Mouse (Mus musculus): ENCODE results near the gene Cda. TPM values are rescaled to one million over a fixed set of nuclear protein-coding genes. Genes with fewer than 3 reads are reported as not detected.

Gene Cda
- polyA plus RNA-seq, 1 experiment, result 2.9 TPM

GRCm38 (mm10) chr4:138395971-138396645, 28.3 kb upstream of the Cda start, which contains the start of gene Fam43b:
Gene Fam43b, minus strand, starts transcription at chr4:138396528.
- Histone ChIP-seq H3K4me1 (ENCODE audit: control insufficient read depth, insufficient read depth, low read length) (peaks cover 4% of the 10 kb centered on the region), H3K27ac (ENCODE audit: insufficient read depth, low read length) (peak within 1 kb of the TSS; percentile 82), H3K4me3 (ENCODE audit: insufficient read depth, low read length) (peak within 1 kb of the TSS; percentile 93)
- peak; percentile 96 for TF ChIP-seq POLR2A (IDR thresholded peaks at IDR 0.05; ENCODE audit: extremely low read depth, insufficient read depth, low read length)
- TF ChIP-seq CTCF (IDR thresholded peaks at IDR 0.05; ENCODE audit: extremely low read depth, insufficient read depth, low read length), result no peak

- TF ChIP-seq CTCF (IDR thresholded peaks at IDR 0.05; ENCODE audit: extremely low read depth, insufficient read depth, low read length), result no peak
- no peak for TF ChIP-seq POLR2A (IDR thresholded peaks at IDR 0.05; ENCODE audit: extremely low read depth, insufficient read depth, low read length)
- peak overlapping the region; percentile 93 for H3K4me3 ChIP-seq (ENCODE audit: insufficient read depth, low read length)
- peaks cover 6% of the 10 kb centered on the region for H3K4me1 ChIP-seq (ENCODE audit: control insufficient read depth, insufficient read depth, low read length)
- H3K27ac ChIP-seq (ENCODE audit: insufficient read depth, low read length), result peak overlapping the region; percentile 82
These were observed 27.5 kb upstream of the Cda start for GRCm38 (mm10) chr4:138395087-138395970.

DNA sequence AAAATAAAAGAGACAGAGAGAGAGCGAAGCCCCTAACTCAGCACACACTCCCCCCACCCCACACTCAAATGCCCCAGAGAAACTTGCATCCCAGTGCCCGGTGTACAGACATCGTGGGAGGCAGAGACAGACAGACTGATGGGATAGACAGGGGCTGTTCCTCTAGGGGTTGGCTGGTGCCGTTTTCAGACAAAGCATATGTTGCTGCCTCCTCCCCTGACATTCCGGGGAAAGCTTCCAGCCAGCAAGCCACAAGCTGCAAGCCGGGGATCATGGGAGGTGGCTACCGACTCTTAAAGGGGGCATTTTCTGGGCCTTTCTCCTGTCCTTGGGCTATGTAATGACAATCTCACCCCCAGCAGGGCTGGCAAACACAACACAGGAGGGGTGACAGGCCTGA, 25.9 kb upstream of the Cda start:
- TF ChIP-seq CTCF (IDR thresholded peaks at IDR 0.05; ENCODE audit: extremely low read depth, insufficient read depth, low read length), result no peak
- peak; percentile 45; the same call in 1 of the 2 replicates for TF ChIP-seq POLR2A (IDR thresholded peaks at IDR 0.05; ENCODE audit: extremely low read depth, insufficient read depth, low read length)
- no peak overlapping the region for H3K27ac ChIP-seq (ENCODE audit: insufficient read depth, low read length)
- H3K4me1 ChIP-seq (ENCODE audit: control insufficient read depth, insufficient read depth, low read length), result peaks cover 6% of the 10 kb centered on the region
- peak overlapping the region; percentile 93 for H3K4me3 ChIP-seq (ENCODE audit: insufficient read depth, low read length)

DNA sequence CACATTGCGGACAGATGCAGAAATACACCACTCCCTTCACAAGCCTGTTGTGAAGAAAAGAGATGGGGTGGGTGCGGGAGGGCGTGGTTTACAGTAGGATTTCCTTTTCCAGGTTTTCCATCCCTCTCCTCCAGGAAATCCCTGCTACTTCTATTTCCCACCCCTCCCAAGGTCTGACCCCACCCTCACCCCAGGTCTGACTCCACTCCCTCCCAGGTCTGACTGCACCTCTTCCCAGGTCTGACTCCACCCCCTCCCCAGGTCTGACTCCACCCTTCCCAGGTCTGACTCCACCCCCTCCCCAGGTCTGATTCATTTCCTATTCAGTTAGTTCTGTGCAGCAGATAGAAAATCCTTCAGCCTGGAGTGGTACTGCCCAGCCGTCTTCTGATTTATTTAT, 16.0 kb upstream of the Cda start:
- no peak for TF ChIP-seq POLR2A (IDR thresholded peaks at IDR 0.05; ENCODE audit: extremely low read depth, insufficient read depth, low read length)
- TF ChIP-seq CTCF (IDR thresholded peaks at IDR 0.05; ENCODE audit: extremely low read depth, insufficient read depth, low read length), result no peak
- Histone ChIP-seq H3K4me3 (ENCODE audit: insufficient read depth, low read length) (no peak overlapping the region), H3K4me1 (ENCODE audit: control insufficient read depth, insufficient read depth, low read length) (peaks cover 5% of the 10 kb centered on the region; the same call in 1 of the 2 replicates), H3K27ac (ENCODE audit: insufficient read depth, low read length) (no peak overlapping the region)

GRCm38 (mm10) chr4:138382462-138382861, 14.7 kb upstream of the Cda start:
- no peak for TF ChIP-seq POLR2A (IDR thresholded peaks at IDR 0.05; ENCODE audit: extremely low read depth, insufficient read depth, low read length)
- 0 out of 2 replicates have a peak, but pooled peaks have one; percentile 20 for TF ChIP-seq CTCF (IDR thresholded peaks at IDR 0.05; ENCODE audit: extremely low read depth, insufficient read depth, low read length)
- peaks cover 5% of the 10 kb centered on the region; the same call in 1 of the 2 replicates for H3K4me1 ChIP-seq (ENCODE audit: control insufficient read depth, insufficient read depth, low read length)
- H3K4me3 ChIP-seq (ENCODE audit: insufficient read depth, low read length), result no peak overlapping the region
- no peak overlapping the region for H3K27ac ChIP-seq (ENCODE audit: insufficient read depth, low read length)

GRCm38 (mm10) chr4:138380132-138380689, 12.4 kb upstream of the Cda start:
- Histone ChIP-seq H3K27ac (ENCODE audit: insufficient read depth, low read length) (no peak overlapping the region), H3K4me1 (ENCODE audit: control insufficient read depth, insufficient read depth, low read length) (peaks cover 5% of the 10 kb centered on the region; the same call in 1 of the 2 replicates), H3K4me3 (ENCODE audit: insufficient read depth, low read length) (no peak overlapping the region)
- no peak for TF ChIP-seq CTCF (IDR thresholded peaks at IDR 0.05; ENCODE audit: extremely low read depth, insufficient read depth, low read length)
- TF ChIP-seq POLR2A (IDR thresholded peaks at IDR 0.05; ENCODE audit: extremely low read depth, insufficient read depth, low read length), result no peak

- TF ChIP-seq POLR2A (IDR thresholded peaks at IDR 0.05; ENCODE audit: extremely low read depth, insufficient read depth, low read length) (no peak), CTCF (IDR thresholded peaks at IDR 0.05; ENCODE audit: extremely low read depth, insufficient read depth, low read length) (peak; percentile 71)
- Histone ChIP-seq H3K4me1 (ENCODE audit: control insufficient read depth, insufficient read depth, low read length) (peaks cover 5% of the 10 kb centered on the region; the same call in 1 of the 2 replicates), H3K4me3 (ENCODE audit: insufficient read depth, low read length) (no peak overlapping the region), H3K27ac (ENCODE audit: insufficient read depth, low read length) (no peak overlapping the region)
These were observed 11.5 kb upstream of the Cda start for GRCm38 (mm10) chr4:138379091-138379840.

DNA sequence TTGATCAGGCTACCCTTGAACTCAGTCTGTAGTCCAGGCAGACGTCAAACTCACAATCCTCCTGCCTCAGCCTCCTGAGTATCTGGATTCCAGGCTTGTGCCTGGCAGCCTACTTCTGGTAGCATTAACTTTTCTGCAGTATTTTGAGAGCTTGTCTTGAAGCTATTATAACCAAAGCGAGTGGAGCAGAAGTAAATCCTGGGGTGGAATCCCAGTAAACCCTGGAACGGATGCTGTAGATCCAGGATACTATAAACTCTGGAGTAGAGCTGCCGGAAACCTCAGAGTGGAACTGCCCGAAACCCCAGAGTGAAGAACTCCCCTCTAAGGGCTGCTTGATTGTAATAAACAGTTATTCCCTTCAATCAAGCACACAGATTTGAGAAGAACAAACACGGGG, 9.7 kb upstream of the Cda start:
- TF ChIP-seq POLR2A (IDR thresholded peaks at IDR 0.05; ENCODE audit: extremely low read depth, insufficient read depth, low read length) (no peak), CTCF (IDR thresholded peaks at IDR 0.05; ENCODE audit: extremely low read depth, insufficient read depth, low read length) (no peak)
- no peak overlapping the region for H3K27ac ChIP-seq (ENCODE audit: insufficient read depth, low read length)
- H3K4me1 ChIP-seq (ENCODE audit: control insufficient read depth, insufficient read depth, low read length), result peaks cover 5% of the 10 kb centered on the region; the same call in 1 of the 2 replicates
- H3K4me3 ChIP-seq (ENCODE audit: insufficient read depth, low read length), result no peak overlapping the region

DNA sequence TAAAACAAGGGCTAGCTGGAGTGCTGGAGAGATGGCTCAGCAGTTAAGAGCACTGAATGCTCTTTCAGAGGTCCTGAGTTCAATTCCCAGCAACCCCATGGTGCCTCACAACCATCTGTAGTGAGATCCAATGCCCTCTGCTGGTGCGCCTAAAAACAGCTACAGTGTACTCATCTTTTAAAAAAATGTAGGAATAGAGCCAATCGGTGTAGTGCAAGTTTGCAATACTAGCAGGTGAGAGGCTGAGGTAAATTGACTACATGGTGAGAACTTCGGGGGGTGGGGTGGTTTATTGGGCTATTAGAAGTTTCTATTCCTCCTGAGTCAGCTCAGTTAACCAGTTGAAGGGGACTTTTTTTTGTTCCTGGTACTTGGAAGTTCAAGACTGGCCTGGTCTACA, 7.3 kb upstream of the Cda start:
- Histone ChIP-seq H3K27ac (ENCODE audit: insufficient read depth, low read length) (no peak overlapping the region), H3K4me1 (ENCODE audit: control insufficient read depth, insufficient read depth, low read length) (peaks cover 1% of the 10 kb centered on the region; the same call in 1 of the 2 replicates), H3K4me3 (ENCODE audit: insufficient read depth, low read length) (no peak overlapping the region)
- no peak for TF ChIP-seq POLR2A (IDR thresholded peaks at IDR 0.05; ENCODE audit: extremely low read depth, insufficient read depth, low read length)
- TF ChIP-seq CTCF (IDR thresholded peaks at IDR 0.05; ENCODE audit: extremely low read depth, insufficient read depth, low read length), result no peak
